Mouse (Mus musculus): ENCODE results near the gene Khdc4. TPM values are rescaled to one million over a fixed set of nuclear protein-coding genes. Genes with fewer than 3 reads are reported as not detected.
"Not testable (repeated sequence)": the region's sequence is repeated elsewhere in the genome, so short reads cannot be mapped to it uniquely, and the experiment has no call there.

Khdc4 gene
- total and polyA plus RNA-seq, 3 experiments: 35.2 to 56.6 (median 53.6) TPM

DNA sequence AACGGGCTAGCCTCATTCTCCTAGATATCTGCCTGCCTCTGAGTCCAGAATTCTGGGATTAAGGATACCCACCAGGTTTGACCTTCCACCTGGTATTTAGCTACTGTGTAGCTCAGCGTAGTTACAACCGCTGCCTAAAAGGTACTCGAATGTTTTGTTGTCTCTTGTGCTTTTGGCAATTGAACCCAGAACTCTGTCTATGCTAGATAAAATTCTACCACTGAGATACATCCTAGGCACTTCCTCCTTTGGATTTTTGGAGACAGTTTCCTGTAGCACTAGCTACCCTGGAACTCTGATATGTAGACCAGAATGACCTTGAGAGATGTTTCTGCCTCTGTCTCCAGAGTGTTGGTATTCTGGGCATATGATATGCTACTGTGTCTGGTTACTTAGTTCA lies 28.1 kb downstream of the Khdc4 start:
- Histone ChIP-seq H3K4me3 (replicated peaks in 1 of 3; ENCODE audit: low read depth in 2 of 3, low read length in 2 of 3, poor library complexity in 1 of 3) (no peak overlapping the region), H3K4me1 (ENCODE audit: control insufficient read depth in 1 of 2, insufficient read depth in 2 of 2) (peaks cover 0 to 30% of the 10 kb centered on the region in 2 experiments; a peak in 2 of 4 replicates), H3K27ac (ENCODE audit: insufficient read depth, low read depth) (no peak overlapping the region), H3K27me3 (replicated peaks) (no peaks in the 10 kb centered on the region), H3K9me3 (replicated peaks; ENCODE audit: low read length) (no peaks in the 10 kb centered on the region), H3K4me2 (ENCODE audit: insufficient read depth, low read depth, poor library complexity, severe bottlenecking) (no peak overlapping the region), H3K9ac (ENCODE audit: insufficient read depth, low read depth) (no peak overlapping the region), H3K36me3 (replicated peaks in 1 of 2; ENCODE audit: control insufficient read depth in 1 of 2, insufficient read depth in 1 of 2, low read length in 1 of 2) (peaks cover 35 to 59% of the 10 kb centered on the region in 2 experiments), H3K79me2 (replicated peaks; ENCODE audit: control insufficient read depth, extremely low read depth, insufficient read depth, poor library complexity, severe bottlenecking) (no peaks in the 10 kb centered on the region)
- DNase-seq (ENCODE audit: extremely low read depth): no peak
- in situ Hi-C loops (cut with MboI; ENCODE audit: low pct_ligation_motif_present, low pct_unique_long_range_greater_than_20kb, low sequenced_read_pairs) (no loop called here), dilution Hi-C loops (cut with MboI; ENCODE audit: extremely low pct_ligation_motif_present, extremely low pct_unique_long_range_greater_than_20kb, low sequenced_read_pairs) (no loop called here)
- TF ChIP-seq HCFC1 (IDR thresholded peaks at IDR 0.05; ENCODE audit: low read depth, low read length) (no peak), ZMIZ1 (IDR thresholded peaks at IDR 0.05; ENCODE audit: low read depth, low read length) (0 out of 2 replicates have a peak, but pooled peaks have one; percentile 5)

DNA sequence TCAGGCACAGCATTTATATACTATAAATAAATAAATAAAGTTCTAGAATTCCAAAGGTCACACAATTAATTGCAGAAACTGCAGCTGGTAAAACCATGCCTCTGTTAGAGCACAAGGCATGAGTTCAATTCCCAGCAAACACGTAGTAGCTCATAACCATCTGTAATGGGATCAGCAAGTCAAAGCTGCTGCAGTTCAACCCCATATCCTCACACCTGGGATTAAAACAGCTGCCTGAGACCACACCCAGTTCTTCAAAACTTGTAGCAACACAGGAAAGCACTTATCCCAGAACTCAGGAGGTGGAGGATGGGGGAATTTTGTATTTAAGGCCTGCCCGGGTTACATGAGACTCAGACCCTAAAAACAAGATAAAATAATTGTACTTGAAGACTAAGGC lies 29.1 kb downstream of the Khdc4 start:
- no peak for TF ChIP-seq RCOR1 (conservative IDR thresholded peaks at IDR 0.05; ENCODE audit: low read depth, low read length)
- no peak for TF ChIP-seq IRF4 (IDR thresholded peaks at IDR 0.05; ENCODE audit: low read depth, low read length)
- TF ChIP-seq CTCF (conservative IDR thresholded peaks at IDR 0.05 in 1 of 2, IDR thresholded peaks at IDR 0.05 in 1 of 2; ENCODE audit: low read depth in 2 of 2, low read length in 2 of 2): no peak
- no peak for TF ChIP-seq ZC3H11A (IDR thresholded peaks at IDR 0.05; ENCODE audit: low read depth, low read length)
- peak; percentile 54; the same call in 1 of the 2 replicates for TF ChIP-seq POLR2AphosphoS2 (IDR thresholded peaks at IDR 0.05; ENCODE audit: low read depth, low read length)
- H3K36me3 ChIP-seq (replicated peaks in 1 of 2; ENCODE audit: control insufficient read depth in 1 of 2, insufficient read depth in 1 of 2, low read length in 1 of 2): peaks cover 33 to 59% of the 10 kb centered on the region in 2 experiments
- no peak overlapping the region for H3K27ac ChIP-seq (ENCODE audit: insufficient read depth, low read depth)
- in situ Hi-C loops (cut with MboI; ENCODE audit: low pct_ligation_motif_present, low pct_unique_long_range_greater_than_20kb, low sequenced_read_pairs) (loop anchor here (5.0 kb wide), 1 partner anchor 38 kb away; no protein-coding TSS in a partner anchor), dilution Hi-C loops (cut with MboI; ENCODE audit: extremely low pct_ligation_motif_present, extremely low pct_unique_long_range_greater_than_20kb, low sequenced_read_pairs) (no loop called here)
- H3K27me3 ChIP-seq (replicated peaks): no peaks in the 10 kb centered on the region
- H3K9ac ChIP-seq (ENCODE audit: insufficient read depth, low read depth): no peak overlapping the region
- H3K4me2 ChIP-seq (ENCODE audit: insufficient read depth, low read depth, poor library complexity, severe bottlenecking): no peak overlapping the region
- H3K79me2 ChIP-seq (replicated peaks; ENCODE audit: control insufficient read depth, extremely low read depth, insufficient read depth, poor library complexity, severe bottlenecking): no peaks in the 10 kb centered on the region
- no peaks in the 10 kb centered on the region for H3K9me3 ChIP-seq (replicated peaks; ENCODE audit: low read length)
- no peak for DNase-seq (ENCODE audit: extremely low read depth)
- H3K4me1 ChIP-seq (ENCODE audit: control insufficient read depth in 1 of 2, insufficient read depth in 2 of 2): peaks cover 5 to 40% of the 10 kb centered on the region in 2 experiments
- H3K4me3 ChIP-seq (replicated peaks in 1 of 3; ENCODE audit: low read depth in 2 of 3, low read length in 2 of 3, poor library complexity in 1 of 3): no peak overlapping the region

DNA sequence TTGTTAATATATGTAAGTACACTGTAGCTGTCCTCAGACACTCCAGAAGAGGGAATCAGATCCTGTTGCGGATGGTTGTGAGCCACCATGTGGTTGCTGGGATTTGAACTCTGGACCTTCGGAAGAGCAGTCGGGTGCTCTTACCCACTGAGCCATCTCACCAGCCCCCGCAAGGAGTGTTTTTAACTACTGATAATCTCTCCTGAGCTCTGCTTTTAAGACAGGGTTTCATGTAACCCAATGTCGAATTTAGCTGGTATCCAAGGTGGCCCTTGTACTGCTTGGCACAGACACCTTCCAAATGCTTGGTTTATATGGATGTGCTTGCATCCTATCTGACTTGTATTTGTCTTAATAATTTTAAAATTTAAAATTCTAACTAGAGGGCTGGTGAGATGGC lies 30.1 kb downstream of the Khdc4 start:
- dilution Hi-C loops (cut with MboI; ENCODE audit: extremely low pct_ligation_motif_present, extremely low pct_unique_long_range_greater_than_20kb, low sequenced_read_pairs); H3K27me3 ChIP-seq (replicated peaks); H3K79me2 ChIP-seq (replicated peaks; ENCODE audit: control insufficient read depth, extremely low read depth, insufficient read depth, poor library complexity, severe bottlenecking); H3K27ac ChIP-seq (ENCODE audit: insufficient read depth, low read depth); DNase-seq (ENCODE audit: extremely low read depth); H3K4me3 ChIP-seq (replicated peaks in 1 of 3; ENCODE audit: low read depth in 2 of 3, low read length in 2 of 3, poor library complexity in 1 of 3); H3K4me2 ChIP-seq (ENCODE audit: insufficient read depth, low read depth, poor library complexity, severe bottlenecking); H3K9ac ChIP-seq (ENCODE audit: insufficient read depth, low read depth); H3K9me3 ChIP-seq (replicated peaks; ENCODE audit: low read length): not testable (repeated sequence)
- TF ChIP-seq TBP (conservative IDR thresholded peaks at IDR 0.05; ENCODE audit: low read depth, low read length): 0 out of 2 replicates have a peak, but pooled peaks have one; percentile 28
- Histone ChIP-seq H3K4me1 (ENCODE audit: control insufficient read depth in 1 of 2, insufficient read depth in 2 of 2) (peaks cover 6 to 43% of the 10 kb centered on the region in 2 experiments), H3K36me3 (replicated peaks in 1 of 2; ENCODE audit: control insufficient read depth in 1 of 2, insufficient read depth in 1 of 2, low read length in 1 of 2) (peaks cover 28 to 59% of the 10 kb centered on the region in 2 experiments)
- in situ Hi-C loops (cut with MboI; ENCODE audit: low pct_ligation_motif_present, low pct_unique_long_range_greater_than_20kb, low sequenced_read_pairs): loop anchor here (5.0 kb wide), 1 partner anchor 37 kb away; no protein-coding TSS in a partner anchor

Measured in CH12.LX (cell line).